Comparison of ENCODE assay signal across 8 mouse cellular contexts in the genomic region with DNA sequence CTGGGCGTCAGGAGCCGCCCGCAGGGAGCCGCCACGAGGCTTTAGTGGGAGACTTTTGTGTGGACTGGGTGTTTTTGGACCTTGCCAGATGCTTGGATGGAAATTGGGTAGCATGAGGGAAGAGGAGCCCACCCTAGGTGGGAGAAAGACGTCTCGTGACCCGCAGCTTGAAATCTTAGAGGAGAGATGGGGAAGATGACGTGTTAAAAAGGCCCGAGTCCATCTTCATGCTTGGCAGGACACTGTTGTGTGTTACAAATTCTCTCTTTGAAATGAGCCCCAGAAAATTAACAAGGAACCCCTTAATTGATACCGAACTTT. TPM values are rescaled to one million over a fixed set of nuclear protein-coding genes. Genes with fewer than 3 reads are reported as not detected.
DNase-seq lines count a peak whose midpoint lies in the region; ATAC-seq and TF ChIP-seq lines count a peak whose summit lies in the region.

No protein-coding gene starts in this region.

- no peak for DNase-seq in lung, postnatal 25 days (ENCODE audit: low spot score)
- no peak for DNase-seq in limb, embryonic 11.5 days (ENCODE audit: low spot score)
- no peak for DNase-seq in adrenal gland, postnatal 36 days
- no peak for DNase-seq in right cerebral cortex, postnatal 4 days

- H3K36me3 ChIP-seq in lung, embryonic 16.5 days (ENCODE audit: control insufficient read depth, insufficient read depth, low read length): peaks cover 10% of the 10 kb centered on the region
- H3K36me3 ChIP-seq in limb, embryonic 11.5 days (ENCODE audit: control insufficient read depth, insufficient read depth, low read length): peaks cover 6% of the 10 kb centered on the region
- peaks cover 20% of the 10 kb centered on the region for H3K36me3 ChIP-seq in small intestine, adult 2 months (ENCODE audit: control insufficient read depth, insufficient read depth, low read length)

- TF ChIP-seq CTCF in embryonic fibroblast, embryonic 13.5 days (IDR thresholded peaks at IDR 0.05; ENCODE audit: borderline replicate concordance, insufficient read depth, low read length): no peak
- TF ChIP-seq CTCF in small intestine, adult 2 months (IDR thresholded peaks at IDR 0.05; ENCODE audit: extremely low read depth, insufficient read length, insufficient replicate concordance, low read depth, low read length): peak; percentile 12; the same call in 1 of the 2 replicates

- ATAC-seq in lung, embryonic 16.5 days (ENCODE audit: low read depth): no peak
- no peak for ATAC-seq in limb, embryonic 11.5 days (ENCODE audit: insufficient number of reproducible peaks, low FRiP score, low TSS enrichment, low read depth)
- ATAC-seq in erythroid progenitor cell, adult 5-6 weeks (replicated peaks; ENCODE audit: low FRiP score, poor library complexity, severe bottlenecking): no peak

- peak overlapping the region; percentile 97 for H3K27ac ChIP-seq in lung, embryonic 16.5 days (ENCODE audit: low read length)
- peak overlapping the region; percentile 96 for H3K27ac ChIP-seq in embryonic fibroblast, embryonic 13.5 days (ENCODE audit: insufficient read depth, low read length)
- peak overlapping the region; percentile 92 for H3K27ac ChIP-seq in limb, embryonic 11.5 days (replicated peaks; ENCODE audit: low read depth, low read length)
- H3K27ac ChIP-seq in small intestine, adult 2 months (ENCODE audit: insufficient read depth, low read depth, low read length): peak overlapping the region; percentile 87

- 0 out of 2 replicates have a peak, but pooled peaks cover 3% of the 10 kb centered on the region for H3K9me3 ChIP-seq in lung, embryonic 16.5 days (ENCODE audit: control insufficient read depth, low read length)
- no peaks in the 10 kb centered on the region for H3K9me3 ChIP-seq in limb, embryonic 11.5 days (ENCODE audit: control insufficient read depth, low read length)

- peak overlapping the region; percentile 60 for H3K4me2 ChIP-seq in lung, embryonic 16.5 days (ENCODE audit: low read depth, low read length)
- H3K4me2 ChIP-seq in limb, embryonic 11.5 days (ENCODE audit: low read depth, severe bottlenecking): peak overlapping the region; percentile 65

- peaks cover 12% of the 10 kb centered on the region for H3K4me1 ChIP-seq in lung, embryonic 16.5 days (replicated peaks; ENCODE audit: control insufficient read depth, insufficient read depth, low read length)
- peaks cover 4% of the 10 kb centered on the region for H3K4me1 ChIP-seq in embryonic fibroblast, embryonic 13.5 days (ENCODE audit: control insufficient read depth, insufficient read depth, low read length)
- H3K4me1 ChIP-seq in limb, embryonic 11.5 days (ENCODE audit: control insufficient read depth, insufficient read depth, low read length): peaks cover 12% of the 10 kb centered on the region
- peaks cover 25% of the 10 kb centered on the region; the same call in 1 of the 2 replicates for H3K4me1 ChIP-seq in small intestine, adult 2 months (ENCODE audit: control insufficient read depth, insufficient read depth, insufficient read length, low read length)

- 5% methylated on average over 11 of the region's 11 CpGs for WGBS in lung, embryonic 16.5 days
- 6% methylated on average over 11 of the region's 11 CpGs for WGBS in limb, embryonic 11.5 days
- WGBS in small intestine, adult 2 months: 5% methylated on average over 11 of the region's 11 CpGs

- peak overlapping the region; percentile 94 for H3K9ac ChIP-seq in lung, embryonic 16.5 days (ENCODE audit: low read length)
- peak overlapping the region; percentile 98 for H3K9ac ChIP-seq in limb, embryonic 11.5 days (ENCODE audit: low read length)

- peak overlapping the region; percentile 83 for H3K4me3 ChIP-seq in lung, embryonic 16.5 days (ENCODE audit: low read length)
- H3K4me3 ChIP-seq in embryonic fibroblast, embryonic 13.5 days (ENCODE audit: insufficient read depth, low read length): peak overlapping the region; percentile 85
- peak overlapping the region; percentile 92 for H3K4me3 ChIP-seq in limb, embryonic 11.5 days (ENCODE audit: low read depth, low read length)
- H3K4me3 ChIP-seq in small intestine, adult 2 months (ENCODE audit: low read depth, low read length): peak overlapping the region; percentile 94

- TF ChIP-seq POLR2A in embryonic fibroblast, embryonic 13.5 days (IDR thresholded peaks at IDR 0.05; ENCODE audit: low read depth, low read length): no peak
- TF ChIP-seq POLR2A in small intestine, adult 2 months (IDR thresholded peaks at IDR 0.05; ENCODE audit: low read depth, low read length): no peak

- H3K27me3 ChIP-seq in lung, embryonic 16.5 days (ENCODE audit: control insufficient read depth, insufficient read depth, low read depth, low read length): no peaks in the 10 kb centered on the region
- no peaks in the 10 kb centered on the region for H3K27me3 ChIP-seq in limb, embryonic 11.5 days (ENCODE audit: control insufficient read depth, insufficient read depth, low read length)
- H3K27me3 ChIP-seq in small intestine, adult 2 months (ENCODE audit: control insufficient read depth, insufficient read depth, low read length): no peaks in the 10 kb centered on the region

RNA-seq across cellular contexts. Expression of a gene that starts 0.6 kb away (rescaled TPM):
- 21.3 and 24.0 TPM in 2 replicates for polyA plus RNA-seq in lung, embryonic 16.5 days (2015; fragmentation: Nextera tagmentation; extraction: Ambion mirVana)
- polyA plus RNA-seq in embryonic fibroblast, embryonic 13.5 days (2011; ENCODE audit: insufficient read length, low read depth, missing spikeins): 32.3 and 38.0 TPM in 2 replicates
- 21.3 and 21.4 TPM in 2 replicates for polyA plus RNA-seq in limb, embryonic 11.5 days (2014; fragmentation: Nextera tagmentation; extraction: Ambion mirVana)
- 19.8 and 34.8 TPM in 2 replicates for polyA plus RNA-seq in small intestine, adult 2 months (2012; rRNA removed)
- 10 to 100 TPM; 37.4 to 38.3 TPM for total RNA-seq in adrenal gland, postnatal 36 days (2021)
- 49.0 and 56.6 TPM in 2 replicates for total RNA-seq in erythroid progenitor cell, adult 5-6 weeks (2015; ENCODE audit: low replicate concordance)
- 37.7 and 38.0 TPM in 2 replicates for total RNA-seq in erythroid progenitor cell, adult 5-6 weeks (2017; ENCODE audit: low replicate concordance)
